Mouse (Mus musculus): ENCODE data around the gene Amotl2. TPM values are rescaled to one million over a fixed set of nuclear protein-coding genes. Genes with fewer than 3 reads are reported as not detected.

Gene Amotl2
- 44.5 and 48.1 TPM in 2 replicates for polyA plus RNA-seq (2014; fragmentation: Nextera tagmentation; extraction: Ambion mirVana)

GRCm38 (mm10) chr9:102716481-102717163 lies at the start of gene Amotl2:
TSS of gene Amotl2 (plus strand) at chr9:102716672.
- DNase-seq (ENCODE audit: low spot score) (no peak), ATAC-seq (ENCODE audit: low read depth) (no peak)
- Histone ChIP-seq H3K4me3 (ENCODE audit: low read depth, low read length) (peak within 1 kb of the TSS; percentile 80), H3K27ac (replicated peaks; ENCODE audit: low read depth, low read length) (peak within 1 kb of the TSS; percentile 98), H3K27me3 (replicated peaks; ENCODE audit: control insufficient read depth, insufficient read depth, low read length) (no peaks in the 10 kb centered on the region), H3K4me2 (ENCODE audit: low read depth, low read length) (peak within 1 kb of the TSS; percentile 92), H3K4me1 (ENCODE audit: control insufficient read depth, insufficient read depth, low read length) (peaks cover 51% of the 10 kb centered on the region), H3K36me3 (ENCODE audit: control insufficient read depth, insufficient read depth, low read length) (peaks cover 18% of the 10 kb centered on the region), H3K9me3 (ENCODE audit: control insufficient read depth, low read length) (no peaks in the 10 kb centered on the region), H3K9ac (ENCODE audit: low read depth, low read length) (peak within 1 kb of the TSS; percentile 95)
- WGBS = 4% methylated on average over 21 of the region's 22 CpGs

DNA sequence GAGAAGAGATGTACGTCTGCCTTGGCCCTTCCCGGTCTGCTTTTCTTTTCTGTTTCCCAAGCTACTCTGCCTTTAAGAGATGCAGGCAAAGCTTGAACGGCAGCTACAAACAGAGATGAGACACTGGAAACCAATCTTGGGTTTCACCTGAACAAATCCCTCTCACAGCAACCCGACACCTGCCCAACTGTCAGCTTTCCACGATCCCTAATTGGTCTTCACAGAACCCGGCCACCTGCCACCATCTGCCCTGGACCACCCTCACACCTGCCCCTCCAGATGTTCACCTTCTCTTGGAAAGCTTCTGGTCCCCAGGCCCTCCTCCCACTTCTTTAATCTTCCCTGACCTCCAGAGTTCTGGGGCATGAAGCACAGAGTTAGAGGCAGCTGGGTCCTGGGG lies 48.4 kb upstream of the Amotl2 start:
- H3K4me3 ChIP-seq (ENCODE audit: low read depth, low read length) = no peak overlapping the region
- peak overlapping the region; percentile 39; the same call in 1 of the 2 replicates for H3K27ac ChIP-seq (replicated peaks; ENCODE audit: low read depth, low read length)
- 0 out of 2 replicates have a peak, but pooled peaks cover 3% of the 10 kb centered on the region for H3K4me1 ChIP-seq (ENCODE audit: control insufficient read depth, insufficient read depth, low read length)
- no peaks in the 10 kb centered on the region for H3K36me3 ChIP-seq (ENCODE audit: control insufficient read depth, insufficient read depth, low read length)
- 0 out of 2 replicates have a peak overlapping the region, but pooled peaks have one; percentile 27 for H3K9ac ChIP-seq (ENCODE audit: low read depth, low read length)
- ATAC-seq (ENCODE audit: low read depth) = peak; percentile 81
- WGBS = 17% methylated on average over 6 of the region's 6 CpGs
- no peaks in the 10 kb centered on the region for H3K27me3 ChIP-seq (replicated peaks; ENCODE audit: control insufficient read depth, insufficient read depth, low read length)
- no peak overlapping the region for H3K4me2 ChIP-seq (ENCODE audit: low read depth, low read length)
- DNase-seq (ENCODE audit: low spot score) = peak; percentile 60
- no peaks in the 10 kb centered on the region for H3K9me3 ChIP-seq (ENCODE audit: control insufficient read depth, low read length)

- 84% methylated on average over 12 of the region's 12 CpGs for WGBS
- Histone ChIP-seq H3K27me3 (replicated peaks; ENCODE audit: control insufficient read depth, insufficient read depth, low read length) (no peaks in the 10 kb centered on the region), H3K4me3 (ENCODE audit: low read depth, low read length) (no peak overlapping the region), H3K9me3 (ENCODE audit: control insufficient read depth, low read length) (no peaks in the 10 kb centered on the region), H3K36me3 (ENCODE audit: control insufficient read depth, insufficient read depth, low read length) (no peaks in the 10 kb centered on the region), H3K4me1 (ENCODE audit: control insufficient read depth, insufficient read depth, low read length) (0 out of 2 replicates have a peak, but pooled peaks cover 3% of the 10 kb centered on the region), H3K27ac (replicated peaks; ENCODE audit: low read depth, low read length) (no peak overlapping the region), H3K4me2 (ENCODE audit: low read depth, low read length) (no peak overlapping the region), H3K9ac (ENCODE audit: low read depth, low read length) (no peak overlapping the region)
- ATAC-seq (ENCODE audit: low read depth) (no peak), DNase-seq (ENCODE audit: low spot score) (no peak)
These were observed 47.6 kb upstream of the Amotl2 start for GRCm38 (mm10) chr9:102668906-102669305.

DNA sequence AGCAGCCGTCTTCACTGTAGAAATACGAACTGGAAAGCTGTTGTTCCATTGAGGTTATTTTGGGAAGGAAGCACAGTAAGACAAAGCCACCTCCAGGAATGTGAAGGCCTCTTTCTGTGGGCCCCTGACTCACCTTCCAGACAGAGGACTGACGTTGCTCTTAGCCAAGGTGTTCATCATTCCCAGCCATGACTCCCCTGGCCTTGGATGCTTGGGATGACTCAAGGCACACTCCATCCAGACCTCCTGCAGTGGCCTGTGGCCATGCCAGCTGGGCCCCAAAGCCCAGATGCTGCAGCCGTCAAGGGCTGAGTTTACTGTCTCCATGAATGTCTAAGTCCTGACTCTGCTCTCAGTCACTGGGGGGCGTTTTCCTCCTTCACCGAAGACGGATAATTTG lies 43.1 kb upstream of the Amotl2 start:
- no peak overlapping the region for H3K9ac ChIP-seq (ENCODE audit: low read depth, low read length)
- ATAC-seq (ENCODE audit: low read depth) (no peak), DNase-seq (ENCODE audit: low spot score) (no peak)
- no peaks in the 10 kb centered on the region for H3K27me3 ChIP-seq (replicated peaks; ENCODE audit: control insufficient read depth, insufficient read depth, low read length)
- 0 out of 2 replicates have a peak, but pooled peaks cover 3% of the 10 kb centered on the region for H3K4me1 ChIP-seq (ENCODE audit: control insufficient read depth, insufficient read depth, low read length)
- no peaks in the 10 kb centered on the region for H3K9me3 ChIP-seq (ENCODE audit: control insufficient read depth, low read length)
- WGBS = 55% methylated on average over 7 of the region's 7 CpGs
- H3K4me3 ChIP-seq (ENCODE audit: low read depth, low read length) = no peak overlapping the region
- H3K4me2 ChIP-seq (ENCODE audit: low read depth, low read length) = no peak overlapping the region
- no peaks in the 10 kb centered on the region for H3K36me3 ChIP-seq (ENCODE audit: control insufficient read depth, insufficient read depth, low read length)
- H3K27ac ChIP-seq (replicated peaks; ENCODE audit: low read depth, low read length) = no peak overlapping the region

DNA sequence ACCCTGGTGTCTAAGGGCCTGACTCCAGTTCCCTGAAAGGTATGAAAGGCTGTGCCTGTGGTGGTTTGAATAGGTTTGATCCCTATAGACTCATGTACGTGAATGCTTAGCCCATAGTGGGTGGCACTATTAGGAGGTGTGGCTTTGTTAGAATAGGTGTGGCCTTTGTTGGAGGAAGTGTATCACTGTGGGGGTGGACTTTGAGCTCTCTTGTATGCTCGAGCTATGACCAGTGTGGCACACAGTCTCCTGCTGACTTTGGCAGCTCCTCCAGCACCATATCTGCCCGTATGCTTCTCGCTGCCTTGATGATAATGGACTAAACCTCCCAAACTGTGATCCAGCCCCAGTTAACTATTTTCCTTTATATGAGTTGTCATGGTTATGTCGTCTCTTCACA lies 40.5 kb upstream of the Amotl2 start:
- ATAC-seq (ENCODE audit: low read depth) (no peak), DNase-seq (ENCODE audit: low spot score) (no peak)
- H3K27ac ChIP-seq (replicated peaks; ENCODE audit: low read depth, low read length) = no peak overlapping the region
- 88% methylated on average over 5 of the region's 5 CpGs for WGBS
- no peaks in the 10 kb centered on the region for H3K36me3 ChIP-seq (ENCODE audit: control insufficient read depth, insufficient read depth, low read length)
- no peaks in the 10 kb centered on the region for H3K27me3 ChIP-seq (replicated peaks; ENCODE audit: control insufficient read depth, insufficient read depth, low read length)
- no peaks in the 10 kb centered on the region for H3K9me3 ChIP-seq (ENCODE audit: control insufficient read depth, low read length)
- H3K4me2 ChIP-seq (ENCODE audit: low read depth, low read length) = no peak overlapping the region
- H3K4me1 ChIP-seq (ENCODE audit: control insufficient read depth, insufficient read depth, low read length) = 0 out of 2 replicates have a peak, but pooled peaks cover 3% of the 10 kb centered on the region
- H3K4me3 ChIP-seq (ENCODE audit: low read depth, low read length) = no peak overlapping the region
- H3K9ac ChIP-seq (ENCODE audit: low read depth, low read length) = no peak overlapping the region

DNA sequence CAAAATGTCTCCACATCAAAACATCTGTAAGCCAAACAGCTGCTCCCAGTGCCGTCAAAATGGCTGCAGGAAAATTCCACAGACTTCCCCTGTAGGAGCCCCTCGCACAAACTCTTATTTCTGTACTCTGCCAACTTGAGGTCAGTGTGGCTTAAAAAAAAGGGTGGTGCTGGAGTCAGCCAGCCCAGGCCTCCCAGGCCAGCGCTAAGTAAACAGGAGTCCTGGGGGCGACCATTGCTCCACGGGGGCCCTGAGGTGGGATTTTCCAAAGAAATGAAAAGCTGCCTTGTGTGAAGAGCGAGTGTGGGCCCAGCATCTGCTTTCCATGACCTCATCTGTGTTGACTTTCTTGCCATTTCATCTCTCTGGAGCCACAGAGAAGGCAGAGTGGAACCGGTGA lies 35.0 kb upstream of the Amotl2 start:
- no peak overlapping the region for H3K9ac ChIP-seq (ENCODE audit: low read depth, low read length)
- H3K4me3 ChIP-seq (ENCODE audit: low read depth, low read length) = no peak overlapping the region
- peak overlapping the region; percentile 36; the same call in 1 of the 2 replicates for H3K27ac ChIP-seq (replicated peaks; ENCODE audit: low read depth, low read length)
- DNase-seq (ENCODE audit: low spot score) (peak; percentile 80), ATAC-seq (ENCODE audit: low read depth) (peak; percentile 71)
- no peaks in the 10 kb centered on the region for H3K36me3 ChIP-seq (ENCODE audit: control insufficient read depth, insufficient read depth, low read length)
- H3K9me3 ChIP-seq (ENCODE audit: control insufficient read depth, low read length) = no peaks in the 10 kb centered on the region
- H3K4me1 ChIP-seq (ENCODE audit: control insufficient read depth, insufficient read depth, low read length) = peaks cover 6% of the 10 kb centered on the region
- H3K4me2 ChIP-seq (ENCODE audit: low read depth, low read length) = no peak overlapping the region
- no peaks in the 10 kb centered on the region for H3K27me3 ChIP-seq (replicated peaks; ENCODE audit: control insufficient read depth, insufficient read depth, low read length)
- 25% methylated on average over 7 of the region's 7 CpGs for WGBS

DNA sequence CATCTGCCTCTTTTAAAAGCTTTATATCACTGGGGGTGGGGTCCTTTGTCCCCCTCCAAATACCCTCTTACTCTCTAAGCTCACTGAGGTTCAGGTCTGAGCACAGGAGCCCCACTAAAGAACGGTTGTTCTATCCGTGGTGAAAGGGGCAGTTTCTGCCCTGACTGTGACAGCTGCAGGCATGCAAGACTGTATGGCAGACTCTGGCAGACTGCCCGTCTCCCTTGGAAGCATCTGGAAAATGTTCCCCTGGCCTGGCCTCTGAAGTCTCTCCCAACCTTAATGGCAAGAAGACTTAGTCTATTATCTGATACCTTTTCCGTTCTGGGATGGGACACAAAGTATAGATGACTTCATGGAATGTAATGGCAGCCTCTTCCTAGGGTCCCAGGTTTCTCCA lies 28.5 kb upstream of the Amotl2 start:
- Histone ChIP-seq H3K9ac (ENCODE audit: low read depth, low read length) (no peak overlapping the region), H3K4me3 (ENCODE audit: low read depth, low read length) (no peak overlapping the region), H3K9me3 (ENCODE audit: control insufficient read depth, low read length) (no peaks in the 10 kb centered on the region), H3K27ac (replicated peaks; ENCODE audit: low read depth, low read length) (no peak overlapping the region), H3K4me1 (ENCODE audit: control insufficient read depth, insufficient read depth, low read length) (peaks cover 27% of the 10 kb centered on the region), H3K4me2 (ENCODE audit: low read depth, low read length) (no peak overlapping the region), H3K27me3 (replicated peaks; ENCODE audit: control insufficient read depth, insufficient read depth, low read length) (no peaks in the 10 kb centered on the region), H3K36me3 (ENCODE audit: control insufficient read depth, insufficient read depth, low read length) (no peaks in the 10 kb centered on the region)
- ATAC-seq (ENCODE audit: low read depth) (no peak), DNase-seq (ENCODE audit: low spot score) (peak; percentile 88)
- 23% methylated on average over 4 of the region's 4 CpGs for WGBS

DNA sequence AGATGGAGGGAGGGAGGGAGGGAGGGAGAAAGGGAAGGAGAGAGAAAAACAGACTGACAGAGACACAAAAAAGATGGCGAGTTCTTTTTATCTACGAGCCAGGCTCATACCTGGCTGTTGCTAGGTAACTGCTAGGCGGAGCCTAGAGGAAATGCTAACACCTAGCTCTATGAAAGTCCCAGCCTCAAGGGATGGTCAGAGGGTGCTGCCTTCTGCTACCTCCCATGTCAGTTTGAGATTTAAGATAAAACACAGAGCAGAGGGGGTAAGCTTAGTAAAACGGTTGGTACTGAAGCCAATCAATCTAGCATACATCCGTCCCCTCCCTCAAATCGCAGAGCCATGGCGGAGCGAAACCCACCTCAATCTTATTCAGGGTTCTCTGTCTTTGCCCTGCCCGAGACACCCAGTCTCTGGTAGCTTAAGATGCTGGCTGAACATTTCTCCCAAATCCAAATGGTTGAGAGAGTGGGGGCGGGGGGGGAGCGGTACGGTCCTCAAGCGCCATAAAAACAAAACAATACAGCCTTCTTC lies 27.0 kb upstream of the Amotl2 start:
- H3K4me2 ChIP-seq (ENCODE audit: low read depth, low read length) = peak overlapping the region; percentile 95
- no peaks in the 10 kb centered on the region for H3K9me3 ChIP-seq (ENCODE audit: control insufficient read depth, low read length)
- H3K9ac ChIP-seq (ENCODE audit: low read depth, low read length) = peak overlapping the region; percentile 64
- ATAC-seq (ENCODE audit: low read depth) (peak; percentile 70), DNase-seq (ENCODE audit: low spot score) (peak; percentile 72)
- H3K4me1 ChIP-seq (ENCODE audit: control insufficient read depth, insufficient read depth, low read length) = peaks cover 27% of the 10 kb centered on the region
- H3K36me3 ChIP-seq (ENCODE audit: control insufficient read depth, insufficient read depth, low read length) = no peaks in the 10 kb centered on the region
- peak overlapping the region; percentile 82 for H3K27ac ChIP-seq (replicated peaks; ENCODE audit: low read depth, low read length)
- whole genome bisulfite sequencing = 2% methylated on average over 13 of the region's 13 CpGs
- no peaks in the 10 kb centered on the region for H3K27me3 ChIP-seq (replicated peaks; ENCODE audit: control insufficient read depth, insufficient read depth, low read length)
- H3K4me3 ChIP-seq (ENCODE audit: low read depth, low read length) = peak overlapping the region; percentile 51

Data from embryonic facial prominence, embryonic 14.5 days (tissue).